ENCODE assay signal across 1 mouse cellular context in the genomic region with DNA sequence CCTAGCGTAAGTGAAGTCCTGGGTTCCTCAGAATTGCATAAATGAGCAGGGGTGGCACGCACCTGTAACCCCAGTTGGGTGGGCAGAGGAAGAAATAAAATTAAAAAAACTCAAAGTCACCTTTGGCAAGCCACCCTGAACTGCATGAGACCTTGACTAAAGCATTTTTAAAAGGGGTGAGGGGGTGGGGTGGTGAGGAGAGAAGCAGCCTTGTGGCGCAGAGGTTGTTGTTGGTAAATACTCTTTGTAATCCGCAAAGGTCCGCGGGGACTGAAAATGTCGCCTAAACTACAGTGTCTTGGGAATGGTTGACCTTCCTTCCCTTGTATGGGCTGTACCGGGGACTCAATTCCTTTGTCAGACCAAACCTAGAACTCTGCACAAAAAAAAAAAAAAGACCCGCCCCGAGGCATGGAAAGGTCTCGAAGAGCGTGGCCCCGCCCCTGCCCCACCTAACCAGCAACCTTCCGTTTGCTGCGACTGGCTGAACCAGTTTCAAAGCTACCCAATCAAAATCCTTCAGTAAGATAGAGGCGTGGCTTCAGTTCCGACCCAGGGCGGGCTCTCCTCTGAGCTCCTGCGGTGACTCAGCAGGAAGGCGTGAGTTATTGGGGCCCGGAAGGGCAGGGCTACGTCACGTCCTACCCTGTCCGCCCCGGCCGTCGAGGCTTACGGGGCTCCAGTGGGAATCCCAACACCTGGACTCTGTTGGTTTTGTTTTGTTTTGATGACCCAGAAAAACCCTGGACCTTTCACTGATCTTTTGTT.
A peak's percentile ranks its signal among the peaks of the same experiment; 100 is the strongest.
TF ChIP-seq lines count a peak whose summit lies in the region.

No protein-coding gene starts in this region.

TF ChIP-seq in ES-E14, 5 proteins besides CTCF, POLR2A, EP300 and RAD21 (continued from another document):
- TF ChIP-seq HCFC1 (IDR thresholded peaks at IDR 0.05; ENCODE audit: borderline replicate concordance, insufficient read depth, low read length) (0 out of 2 replicates have a peak, but pooled peaks have one; percentile 31), ZNF384 (IDR thresholded peaks at IDR 0.05; ENCODE audit: low read depth, low read length) (peak; percentile 98), MAFK (IDR thresholded peaks at IDR 0.05; ENCODE audit: insufficient read depth, low read depth, low read length) (peak; percentile 95), CHD2 (IDR thresholded peaks at IDR 0.05; ENCODE audit: low read depth, low read length) (peak; percentile 30; the same call in 1 of the 2 replicates)
